Mouse (Mus musculus) lung, postnatal 14 days (tissue): ENCODE measurements around the gene Ccndbp1.
A peak's percentile ranks its signal among the peaks of the same experiment; 100 is the strongest.
"Not testable (repeated sequence)": the region's sequence is repeated elsewhere in the genome, so short reads cannot be mapped to it uniquely, and the experiment has no call there.

ENCODE experiments used
- DNase-seq: peaks from one replicate; pipeline ENCODE4 v3.0.0; 2021

Ccndbp1 gene

GRCm38 (mm10) chr2:121003586-121003985, 4.6 kb upstream of the Ccndbp1 start:
- DNase-seq, result no peak

- DNase-seq, result no peak
Observed at GRCm38 (mm10) chr2:121004018-121004811, 4.0 kb upstream of the Ccndbp1 start.

GRCm38 (mm10) chr2:121006986-121007385, 1.2 kb upstream of the Ccndbp1 start:
- DNase-seq, result no peak

DNA sequence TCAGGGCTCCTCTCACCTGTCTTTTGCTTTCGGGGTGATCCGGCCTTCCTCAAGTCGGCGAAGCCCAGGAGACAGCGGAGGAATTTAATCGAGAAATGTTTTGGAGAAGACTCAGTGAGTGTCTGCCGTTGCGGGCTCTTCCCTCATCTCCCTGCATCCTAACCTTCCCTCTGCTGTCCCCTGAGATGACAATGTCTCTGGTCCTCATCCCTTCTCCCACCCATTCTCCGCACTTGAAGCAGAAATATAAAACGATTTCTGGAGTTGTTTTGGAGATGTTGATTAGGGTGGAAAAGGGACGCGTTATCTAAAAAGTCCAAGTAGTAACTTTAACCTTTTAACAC, 433 bp downstream of the Ccndbp1 start:
- no peak for DNase-seq

- no peak for DNase-seq
Observed at GRCm38 (mm10) chr2:121009071-121009677, 971 bp downstream of the Ccndbp1 start.

DNA sequence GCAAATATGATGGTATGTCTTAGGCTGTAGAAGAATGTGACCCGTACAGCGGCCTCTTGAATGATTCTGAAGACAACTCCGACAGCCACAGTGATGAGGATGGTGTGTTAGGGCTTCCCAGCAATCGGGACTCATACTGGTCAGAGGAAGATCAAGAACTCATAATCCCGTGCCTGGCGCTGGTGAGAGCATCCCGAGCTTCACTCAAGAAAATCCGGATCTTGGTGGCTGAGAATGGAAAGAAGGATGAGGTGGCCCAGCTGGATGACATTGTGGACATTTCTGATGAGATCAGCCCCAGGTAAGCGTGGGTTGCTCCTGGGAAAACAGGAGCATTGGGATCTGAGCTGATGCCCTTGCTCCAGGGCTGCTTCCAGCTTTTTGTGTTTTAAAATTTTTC, 4.5 kb downstream of the Ccndbp1 start:
- no peak for DNase-seq

DNA sequence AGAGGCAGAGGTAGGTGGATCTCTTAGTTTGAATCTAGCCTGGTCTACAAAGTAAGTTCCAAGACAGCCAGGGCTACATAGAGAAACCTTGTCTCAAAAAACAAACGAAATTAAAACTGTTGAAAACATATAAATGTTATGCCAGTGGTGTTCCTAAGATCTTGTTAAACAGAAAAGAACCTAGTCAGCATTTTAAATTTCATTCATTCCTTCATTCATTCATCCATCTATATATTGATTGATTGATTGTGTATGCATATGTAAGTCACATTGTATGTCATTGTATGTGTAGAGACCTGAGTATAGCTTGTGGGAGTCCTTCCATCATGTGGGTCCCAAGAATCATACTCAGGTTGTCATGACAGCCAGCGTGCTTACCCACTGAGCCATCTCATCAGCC, 7.3 kb downstream of the Ccndbp1 start:
- no peak for DNase-seq

- no peak for DNase-seq
Observed at GRCm38 (mm10) chr2:121016226-121016625, 8.0 kb downstream of the Ccndbp1 start.

- DNase-seq, result no peak
Observed at GRCm38 (mm10) chr2:121017151-121017550, 8.9 kb downstream of the Ccndbp1 start.

DNA sequence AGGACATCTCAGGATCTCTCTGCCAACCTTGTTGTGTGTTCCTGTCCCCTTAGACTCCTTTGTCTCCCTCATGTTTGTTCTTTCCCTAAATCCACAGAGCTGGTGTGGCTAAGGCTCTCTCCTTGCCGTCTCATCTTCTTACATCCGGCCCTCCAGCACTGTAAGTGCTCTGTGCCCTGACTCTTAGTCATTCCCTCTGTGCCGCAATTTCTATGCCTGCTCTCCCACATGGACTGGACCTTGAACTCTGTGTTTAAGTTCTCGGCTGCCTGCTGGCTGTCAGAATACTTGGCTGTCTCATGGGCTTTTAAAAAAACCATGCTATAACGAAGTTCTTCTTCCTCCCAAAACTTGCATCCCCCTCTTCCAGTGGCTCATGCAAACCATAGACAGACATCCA, 14.7 kb downstream of the Ccndbp1 start:
- no peak for DNase-seq

DNA sequence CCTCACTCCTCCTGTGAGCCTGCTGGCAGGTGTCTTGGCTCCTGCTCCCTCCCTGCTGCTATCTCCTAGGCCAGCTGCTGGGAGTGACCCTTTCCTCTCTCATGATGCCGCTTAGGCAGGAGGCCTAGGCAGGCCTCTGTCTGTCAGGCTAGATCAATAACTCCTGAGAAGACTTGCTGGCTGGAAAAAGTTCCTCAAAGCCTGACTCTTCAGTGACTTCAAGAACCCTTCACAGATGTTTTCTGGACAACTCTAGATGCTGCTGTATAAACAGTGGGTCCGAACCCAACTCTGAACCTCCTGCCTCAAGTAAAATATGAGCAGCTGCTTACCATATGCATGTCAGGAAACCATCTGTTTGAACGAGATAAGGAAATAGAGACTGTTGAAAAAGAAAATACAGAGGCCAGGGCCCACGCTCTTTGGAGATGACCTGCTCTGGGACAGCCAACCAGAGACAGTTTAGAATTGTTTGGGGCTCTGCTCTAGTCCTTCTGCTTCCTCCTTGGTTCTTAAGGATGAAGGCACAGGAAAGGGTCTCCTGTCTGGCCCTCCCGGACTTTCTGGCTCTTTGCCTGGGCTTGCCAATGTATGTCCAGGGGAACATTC, 28.6 kb downstream of the Ccndbp1 start, which contains the start of gene Epb42:
Gene Epb42, minus strand, starts transcription at position 340 of the 609 bp plus-strand sequence.
- DNase-seq, result no peak

- not testable (repeated sequence) for DNase-seq
Observed at GRCm38 (mm10) chr2:121038851-121039250, 30.6 kb downstream of the Ccndbp1 start.

GRCm38 (mm10) chr2:121039382-121039781, 31.2 kb downstream of the Ccndbp1 start:
- no peak for DNase-seq

GRCm38 (mm10) chr2:121041098-121041497, 32.9 kb downstream of the Ccndbp1 start:
- peak; percentile 58 for DNase-seq

DNA sequence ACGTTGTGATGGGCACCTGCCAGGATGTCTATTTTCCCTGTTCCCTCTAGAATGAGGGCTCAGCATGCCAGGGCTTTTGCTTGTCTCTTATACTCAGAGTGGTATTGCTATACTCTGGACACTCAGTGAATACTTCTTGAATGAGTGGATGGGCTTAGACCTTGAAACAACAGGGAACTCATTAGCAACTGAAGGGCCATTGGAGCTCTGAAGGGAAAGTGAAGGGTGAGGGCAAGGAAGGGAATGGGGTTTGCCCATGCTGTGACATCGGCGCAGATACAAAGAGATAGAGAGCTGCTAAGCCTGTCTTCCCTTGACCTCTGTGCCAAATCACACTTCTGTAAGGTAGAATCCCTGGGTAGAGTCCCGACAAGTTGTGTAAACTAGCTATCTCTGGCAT, 37.5 kb downstream of the Ccndbp1 start:
- no peak for DNase-seq

DNA sequence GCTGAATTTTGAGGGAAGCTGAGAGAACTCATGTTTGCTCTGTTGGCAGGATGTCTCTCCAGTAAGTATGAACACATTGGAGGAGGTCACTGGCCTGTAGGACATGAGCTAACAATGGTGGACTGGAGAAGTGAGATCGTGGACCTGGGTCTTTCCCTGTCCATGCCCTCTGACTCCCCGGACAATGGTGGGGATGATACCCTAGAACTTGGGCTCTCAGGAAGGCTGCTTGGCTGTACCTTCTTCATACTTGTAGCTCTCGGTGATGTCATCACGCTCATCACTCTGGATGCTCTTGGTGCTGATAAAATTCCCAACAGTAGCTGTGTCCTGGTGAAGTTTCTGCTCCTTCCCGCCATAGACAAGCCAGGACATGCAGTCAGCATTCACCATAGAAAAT, 44.0 kb downstream of the Ccndbp1 start:
- DNase-seq, result no peak

DNA sequence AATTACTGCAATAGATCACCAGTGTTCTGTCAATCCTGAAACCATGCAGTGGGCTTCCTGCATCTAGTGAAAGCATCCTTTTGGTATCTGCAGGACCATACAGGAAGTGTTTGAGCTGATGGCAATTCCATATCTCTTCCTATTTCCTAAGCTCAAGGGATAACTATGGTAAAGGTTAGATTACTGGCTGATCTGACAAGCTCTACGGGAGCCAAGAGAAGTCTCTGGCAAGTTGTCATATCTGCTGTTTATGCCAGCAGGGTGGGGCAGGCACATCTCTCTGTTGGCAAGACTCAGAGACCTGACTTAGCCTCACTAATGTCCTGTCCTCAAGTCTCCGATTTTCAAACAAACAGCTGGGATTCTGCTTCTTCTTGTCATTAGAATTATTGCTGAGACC, 45.9 kb downstream of the Ccndbp1 start:
- no peak for DNase-seq

GRCm38 (mm10) chr2:121055915-121056314, 47.7 kb downstream of the Ccndbp1 start:
- DNase-seq, result no peak

DNA sequence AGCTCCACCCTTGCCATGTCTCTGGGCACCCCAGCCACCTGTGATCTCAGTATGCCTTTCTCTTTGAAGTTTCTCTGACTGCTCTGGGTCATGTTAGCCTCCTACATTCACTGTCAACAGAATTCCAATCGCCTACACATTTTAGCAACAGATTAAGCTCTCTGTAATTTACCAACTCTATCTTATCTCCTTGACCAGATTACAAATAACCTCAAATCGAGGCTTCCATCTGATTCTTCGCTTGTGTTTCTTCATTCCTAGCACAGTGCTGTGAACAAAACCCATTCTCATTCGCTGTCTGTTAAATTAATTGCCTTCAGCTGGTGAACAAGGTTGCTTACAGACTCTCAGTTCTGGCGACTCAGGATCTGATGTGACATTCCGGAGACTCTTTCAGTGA, 49.8 kb downstream of the Ccndbp1 start:
- no peak for DNase-seq

- DNase-seq, result no peak
Observed at GRCm38 (mm10) chr2:121061315-121061714, 53.1 kb downstream of the Ccndbp1 start.
